Mouse (Mus musculus): ENCODE data around the gene Nrd1. TPM values are rescaled to one million over a fixed set of nuclear protein-coding genes. Genes with fewer than 3 reads are reported as not detected.
A peak's percentile ranks its signal among the peaks of the same experiment; 100 is the strongest.

Gene Nrd1
- polyA plus RNA-seq (2012) = 3.9 and 4.5 TPM in 2 replicates

- Histone ChIP-seq H3K4me1 (ENCODE audit: control insufficient read depth) (peaks cover 29% of the 10 kb centered on the region), H3K4me3 (replicated peaks) (peak within 1 kb of the TSS; percentile 80), H3K27me3 (ENCODE audit: control insufficient read depth) (peaks cover 4% of the 10 kb centered on the region), H3K36me3 (ENCODE audit: control insufficient read depth) (peaks cover 20% of the 10 kb centered on the region), H3K9me3 (ENCODE audit: control insufficient read depth, low read length) (no peaks in the 10 kb centered on the region)
- TF ChIP-seq TAL1 (IDR thresholded peaks at IDR 0.05; ENCODE audit: low read length) (no peak), GATA1 (IDR thresholded peaks at IDR 0.05; ENCODE audit: low read length) (no peak)
Measured at GRCm38 (mm10) chr4:108999999-109000950, at the start of gene Nrd1. TSS of gene Nrd1 (plus strand) at chr4:109000655.

DNA sequence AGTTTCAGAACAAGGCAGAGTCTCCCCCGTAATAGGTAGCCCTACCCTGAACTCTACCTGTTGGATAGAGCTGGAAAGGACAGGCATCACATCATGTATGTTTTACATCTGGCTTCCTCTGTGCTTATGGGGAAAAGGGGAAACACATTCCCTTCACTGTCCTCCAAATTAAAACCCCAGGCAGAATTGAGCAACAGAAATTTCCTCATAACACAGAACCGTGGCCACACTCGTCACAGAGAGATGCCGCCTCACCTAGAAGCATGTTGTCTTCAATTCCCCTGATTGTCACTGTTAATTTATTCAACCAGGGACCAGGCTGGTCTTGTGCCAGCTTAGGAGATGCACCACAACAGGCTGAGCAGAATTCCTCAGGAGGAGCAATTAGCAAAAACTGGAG lies 48.8 kb upstream of the Nrd1 start:
- Histone ChIP-seq H3K4me1 (ENCODE audit: control insufficient read depth) (peaks cover 2% of the 10 kb centered on the region; the same call in 1 of the 2 replicates), H3K36me3 (ENCODE audit: control insufficient read depth) (no peaks in the 10 kb centered on the region), H3K9me3 (ENCODE audit: control insufficient read depth, low read length) (no peaks in the 10 kb centered on the region; the same call in 1 of the 2 replicates), H3K27me3 (ENCODE audit: control insufficient read depth) (peaks cover 12% of the 10 kb centered on the region), H3K4me3 (replicated peaks) (no peak overlapping the region)
- TF ChIP-seq GATA1 (IDR thresholded peaks at IDR 0.05; ENCODE audit: low read length) = no peak
- TF ChIP-seq TAL1 (IDR thresholded peaks at IDR 0.05; ENCODE audit: low read length) = no peak

GRCm38 (mm10) chr4:108959696-108960095 lies 40.8 kb upstream of the Nrd1 start:
- Histone ChIP-seq H3K9me3 (ENCODE audit: control insufficient read depth, low read length) (no peaks in the 10 kb centered on the region), H3K36me3 (ENCODE audit: control insufficient read depth) (no peaks in the 10 kb centered on the region), H3K27me3 (ENCODE audit: control insufficient read depth) (no peaks in the 10 kb centered on the region), H3K4me1 (ENCODE audit: control insufficient read depth) (peaks cover 42% of the 10 kb centered on the region), H3K4me3 (replicated peaks) (peak overlapping the region; percentile 3)
- TF ChIP-seq GATA1 (IDR thresholded peaks at IDR 0.05; ENCODE audit: low read length) = no peak
- no peak for TF ChIP-seq TAL1 (IDR thresholded peaks at IDR 0.05; ENCODE audit: low read length)

DNA sequence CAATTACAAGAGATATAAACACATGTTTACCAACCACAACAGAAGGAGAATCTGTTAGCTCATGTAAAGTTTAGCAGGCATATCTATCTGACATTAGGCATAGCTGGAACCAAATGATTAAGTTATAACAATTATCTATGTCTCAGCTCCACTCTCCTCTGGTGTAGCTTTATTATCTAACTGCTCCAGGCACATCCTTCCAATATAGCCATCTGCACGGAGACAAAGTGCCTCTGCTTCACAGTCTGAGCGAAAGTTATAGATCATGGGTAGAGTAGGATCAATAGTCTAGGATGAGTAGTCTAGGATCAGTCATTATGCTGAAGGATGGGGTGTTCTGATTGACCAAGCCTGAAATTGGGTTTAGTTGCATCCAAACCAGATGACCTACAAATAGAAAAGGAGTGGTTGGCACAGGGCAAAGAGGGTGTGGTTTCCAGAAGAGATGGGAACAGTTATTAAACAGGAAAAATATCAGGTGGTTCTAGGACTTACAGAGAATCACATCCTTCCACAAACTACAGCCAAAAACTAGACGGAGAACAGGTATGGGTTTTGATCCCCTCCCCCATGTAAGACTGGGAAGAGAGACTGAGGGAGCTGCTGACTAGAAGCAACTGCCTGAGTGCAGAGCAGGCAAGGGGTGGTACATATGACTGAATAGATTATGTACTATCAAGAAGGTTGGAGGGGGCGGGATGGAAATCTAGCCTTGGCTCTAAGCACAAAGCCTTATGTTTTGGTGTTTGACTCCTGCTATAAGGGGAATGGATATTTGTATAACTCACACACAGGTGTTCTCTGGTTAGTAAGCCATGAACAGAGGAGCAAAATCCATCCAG lies 39.6 kb upstream of the Nrd1 start:
- no peaks in the 10 kb centered on the region for H3K27me3 ChIP-seq (ENCODE audit: control insufficient read depth)
- TF ChIP-seq GATA1 (IDR thresholded peaks at IDR 0.05; ENCODE audit: low read length) (peak; percentile 83), TAL1 (IDR thresholded peaks at IDR 0.05; ENCODE audit: low read length) (peak; percentile 88)
- H3K9me3 ChIP-seq (ENCODE audit: control insufficient read depth, low read length) = no peaks in the 10 kb centered on the region
- peak overlapping the region; percentile 41 for H3K4me3 ChIP-seq (replicated peaks)
- H3K4me1 ChIP-seq (ENCODE audit: control insufficient read depth) = peaks cover 42% of the 10 kb centered on the region
- H3K36me3 ChIP-seq (ENCODE audit: control insufficient read depth) = no peaks in the 10 kb centered on the region

DNA sequence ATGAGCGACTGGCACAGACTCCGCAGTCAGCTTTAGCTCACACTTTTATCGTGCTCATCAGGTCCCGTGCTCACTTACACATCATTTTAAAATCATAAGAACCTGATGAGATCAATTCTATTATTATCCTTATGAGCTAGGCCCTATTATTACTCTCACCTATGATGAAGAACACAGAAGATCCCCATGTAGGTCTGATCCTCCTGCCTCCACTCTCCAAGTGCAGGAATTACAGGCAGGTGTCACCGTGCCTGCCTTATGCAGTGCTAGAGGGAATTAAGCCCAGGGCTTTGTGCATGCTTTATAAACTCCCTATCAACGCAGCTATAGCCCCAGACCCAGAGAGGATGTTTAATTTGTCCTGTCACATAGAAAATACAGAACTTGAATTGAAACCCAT lies 37.4 kb upstream of the Nrd1 start:
- no peak for TF ChIP-seq TAL1 (IDR thresholded peaks at IDR 0.05; ENCODE audit: low read length)
- no peak for TF ChIP-seq GATA1 (IDR thresholded peaks at IDR 0.05; ENCODE audit: low read length)
- no peak overlapping the region for H3K4me3 ChIP-seq (replicated peaks)
- peaks cover 42% of the 10 kb centered on the region for H3K4me1 ChIP-seq (ENCODE audit: control insufficient read depth)
- H3K27me3 ChIP-seq (ENCODE audit: control insufficient read depth) = no peaks in the 10 kb centered on the region
- H3K9me3 ChIP-seq (ENCODE audit: control insufficient read depth, low read length) = no peaks in the 10 kb centered on the region
- no peaks in the 10 kb centered on the region for H3K36me3 ChIP-seq (ENCODE audit: control insufficient read depth)

DNA sequence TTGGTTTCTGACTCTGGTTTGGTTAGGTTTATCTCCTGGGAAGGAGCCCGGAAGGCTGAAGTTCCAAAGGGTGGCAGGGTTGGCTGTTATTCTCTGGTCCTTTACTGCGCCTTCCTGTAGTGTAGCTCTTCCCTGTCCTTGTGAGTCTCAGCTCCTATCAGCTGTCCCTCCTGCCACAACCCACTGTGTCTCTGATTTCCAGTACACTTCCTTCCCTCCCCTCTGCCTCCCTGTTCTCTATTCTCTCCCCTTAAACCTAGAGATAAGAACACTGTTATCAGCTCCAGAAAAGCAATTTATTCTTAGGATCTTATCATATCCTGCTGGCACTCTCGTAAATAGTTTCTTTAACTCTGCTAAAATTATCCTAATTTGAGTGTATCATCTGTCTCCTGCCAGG lies 30.9 kb upstream of the Nrd1 start:
- TF ChIP-seq GATA1 (IDR thresholded peaks at IDR 0.05; ENCODE audit: low read length) = no peak
- TF ChIP-seq TAL1 (IDR thresholded peaks at IDR 0.05; ENCODE audit: low read length) = no peak
- no peak overlapping the region for H3K4me3 ChIP-seq (replicated peaks)
- peaks cover 23% of the 10 kb centered on the region for H3K4me1 ChIP-seq (ENCODE audit: control insufficient read depth)
- H3K9me3 ChIP-seq (ENCODE audit: control insufficient read depth, low read length) = no peaks in the 10 kb centered on the region
- no peaks in the 10 kb centered on the region for H3K36me3 ChIP-seq (ENCODE audit: control insufficient read depth)
- peaks cover 8% of the 10 kb centered on the region for H3K27me3 ChIP-seq (ENCODE audit: control insufficient read depth)

DNA sequence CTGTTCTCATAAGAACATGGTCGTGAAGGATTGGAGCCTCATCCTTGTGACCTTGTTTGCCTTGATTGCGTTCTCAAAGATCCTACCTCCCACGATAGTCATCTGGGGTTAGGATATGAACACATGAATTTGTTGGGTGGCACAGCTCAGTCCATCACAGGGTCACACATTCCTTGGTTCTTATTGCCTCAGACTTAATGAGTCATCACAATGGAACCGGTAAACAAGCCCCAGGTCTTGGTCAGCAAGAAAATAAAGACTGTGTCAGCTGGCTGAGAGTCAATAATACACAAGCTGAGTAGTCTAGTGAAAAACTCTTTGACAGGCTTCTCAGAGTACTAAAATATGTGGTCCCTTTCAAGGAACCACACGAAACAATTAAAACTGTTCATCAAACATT lies 29.4 kb upstream of the Nrd1 start:
- no peaks in the 10 kb centered on the region for H3K36me3 ChIP-seq (ENCODE audit: control insufficient read depth)
- TF ChIP-seq GATA1 (IDR thresholded peaks at IDR 0.05; ENCODE audit: low read length) (no peak), TAL1 (IDR thresholded peaks at IDR 0.05; ENCODE audit: low read length) (no peak)
- H3K4me1 ChIP-seq (ENCODE audit: control insufficient read depth) = peaks cover 25% of the 10 kb centered on the region
- no peaks in the 10 kb centered on the region for H3K9me3 ChIP-seq (ENCODE audit: control insufficient read depth, low read length)
- no peak overlapping the region for H3K4me3 ChIP-seq (replicated peaks)
- peaks cover 8% of the 10 kb centered on the region for H3K27me3 ChIP-seq (ENCODE audit: control insufficient read depth)

DNA sequence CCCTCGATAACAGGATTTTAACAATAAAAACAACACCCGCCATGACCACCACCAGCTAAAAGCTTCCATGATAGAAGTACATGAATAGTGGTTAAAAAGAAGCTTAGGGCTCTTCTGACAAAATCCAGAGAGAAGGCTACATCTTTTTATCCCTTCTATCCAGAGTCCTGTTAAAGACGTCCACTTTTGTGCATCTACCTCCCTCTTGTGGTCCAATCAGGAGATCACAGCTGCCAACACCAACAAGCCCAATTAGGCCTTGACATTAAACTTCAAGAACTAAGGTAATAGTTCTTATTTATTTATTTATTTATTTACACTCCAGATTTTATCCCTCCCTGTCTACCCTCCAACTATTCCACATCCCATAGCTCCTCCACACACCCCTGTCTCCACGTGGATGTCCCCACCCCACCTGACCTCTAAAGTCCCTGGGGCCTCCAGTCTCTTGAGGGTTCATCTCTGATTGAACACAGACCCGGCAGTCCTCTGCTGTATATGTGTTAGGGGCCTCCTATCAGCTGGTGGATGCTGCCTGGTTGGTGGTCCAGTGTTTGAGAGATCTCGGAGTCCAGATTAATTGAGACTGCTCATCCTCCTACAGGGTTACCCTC lies 23.9 kb upstream of the Nrd1 start:
- no peak overlapping the region for H3K4me3 ChIP-seq (replicated peaks)
- no peaks in the 10 kb centered on the region for H3K9me3 ChIP-seq (ENCODE audit: control insufficient read depth, low read length)
- TF ChIP-seq TAL1 (IDR thresholded peaks at IDR 0.05; ENCODE audit: low read length) (no peak), GATA1 (IDR thresholded peaks at IDR 0.05; ENCODE audit: low read length) (no peak)

More for the DNA sequence above, 23.9 kb upstream of the Nrd1 start:
- peaks cover 15% of the 10 kb centered on the region for H3K27me3 ChIP-seq (ENCODE audit: control insufficient read depth)
- peaks cover 17% of the 10 kb centered on the region for H3K4me1 ChIP-seq (ENCODE audit: control insufficient read depth)
- no peaks in the 10 kb centered on the region for H3K36me3 ChIP-seq (ENCODE audit: control insufficient read depth)

All from erythroblast, embryonic 14.5 days (primary cell).